Mouse (Mus musculus) stomach, embryonic 16.5 days (tissue): ENCODE results near the gene B4galt2. TPM values are rescaled to one million over a fixed set of nuclear protein-coding genes. Genes with fewer than 3 reads are reported as not detected.
A peak's percentile ranks its signal among the peaks of the same experiment; 100 is the strongest.

Source experiments
- ATAC-seq: fragments of 200-750 bp; cut with Nextera tagmentation; 2 replicates; pipeline ENCODE4 v1.8.0; 2017; ENCODE audit warnings: moderate number of reproducible peaks, moderate TSS enrichment; ENCODE audit not compliant: insufficient read depth, low FRiP score
- H3K27ac ChIP-seq: fragments of 300-500 bp; sonication (generic); 2 replicates; pipeline ENCODE4 v1.5.1; 2014; ENCODE audit warnings: low read length
- H3K27me3 ChIP-seq: fragments of 300-500 bp; sonication (generic); 2 replicates; pipeline ENCODE4 v1.6.1; 2014; ENCODE audit warnings: low read length, control low read depth, mixed read lengths; ENCODE audit not compliant: control insufficient read depth, insufficient read depth
- H3K36me3 ChIP-seq: fragments of 300-500 bp; sonication (generic); 2 replicates; pipeline ENCODE4 v1.6.1; 2014; ENCODE audit warnings: low read length; ENCODE audit not compliant: control insufficient read depth, insufficient read depth
- H3K4me1 ChIP-seq: fragments of 300-500 bp; sonication (generic); 2 replicates; pipeline ENCODE4 v1.6.1; 2014; ENCODE audit warnings: low read length, control low read depth, mixed read lengths; ENCODE audit not compliant: control insufficient read depth, insufficient read depth
- H3K4me2 ChIP-seq: fragments of 300-500 bp; sonication (generic); 2 replicates; pipeline ENCODE4 v1.6.1; 2014; ENCODE audit warnings: low read depth, low read length, mixed read lengths
- H3K4me3 ChIP-seq: fragments of 300-500 bp; sonication (generic); replicated peaks from 2 replicates; pipeline ENCODE4 v1.5.1; 2014; ENCODE audit warnings: mild to moderate bottlenecking, low read length
- H3K9ac ChIP-seq: fragments of 300-500 bp; sonication (generic); 2 replicates; pipeline ENCODE4 v1.6.1; 2014; ENCODE audit warnings: low read length
- H3K9me3 ChIP-seq: fragments of 300-500 bp; sonication (generic); replicated peaks from 2 replicates; pipeline ENCODE4 v1.6.1; 2016; ENCODE audit warnings: low read length, control low read depth; ENCODE audit not compliant: control insufficient read depth
- WGBS: fragments of 180-500 bp; shearing (Covaris S2); extraction: QIAGEN DNeasy Blood & Tissue Kit; methylation state at CpG from one replicate; pipeline ENCODE4 v1.1.7; 2014; 5-methylcytosine and 5-hydroxymethylcytosine counted together
- polyA plus RNA-seq: library from polyadenylated mRNA; unstranded; fragments of >200 nt; fragmentation: Nextera tagmentation; extraction: Ambion mirVana; gene quantifications from 2 replicates; pipeline ENCODE4 v1.2.1, GENCODE M21; 2015

The B4galt2 gene
- polyA plus RNA-seq, 1 experiment from 2014 or later, result 14.6 TPM

GRCm38 (mm10) chr4:117869317-117869716 lies 14.0 kb downstream of the B4galt2 start:
- Histone ChIP-seq H3K27ac (no peak overlapping the region), H3K27me3 (no peaks in the 10 kb centered on the region), H3K4me1 (peaks cover 16% of the 10 kb centered on the region), H3K9me3 (no peaks in the 10 kb centered on the region), H3K9ac (no peak overlapping the region), H3K36me3 (no peaks in the 10 kb centered on the region), H3K4me3 (no peak overlapping the region), H3K4me2 (no peak overlapping the region)
- no peak for ATAC-seq
- 71% methylated on average over 9 of the region's 9 CpGs for WGBS

GRCm38 (mm10) chr4:117867823-117868222 lies 15.5 kb downstream of the B4galt2 start:
- Histone ChIP-seq H3K9me3 (no peaks in the 10 kb centered on the region), H3K4me2 (no peak overlapping the region), H3K9ac (no peak overlapping the region), H3K36me3 (no peaks in the 10 kb centered on the region), H3K4me1 (peaks cover 16% of the 10 kb centered on the region), H3K27me3 (no peaks in the 10 kb centered on the region), H3K4me3 (no peak overlapping the region), H3K27ac (no peak overlapping the region)
- 0 out of 2 replicates have a peak, but pooled peaks have one; percentile 5 for ATAC-seq
- WGBS, result 19% methylated on average over 24 of the region's 24 CpGs

- H3K4me2 ChIP-seq, result no peak overlapping the region
- no peak for ATAC-seq
- no peaks in the 10 kb centered on the region for H3K36me3 ChIP-seq
- WGBS, result 64% methylated on average over 6 of the region's 6 CpGs
- H3K27me3 ChIP-seq, result no peaks in the 10 kb centered on the region
- H3K4me3 ChIP-seq, result no peak overlapping the region
- H3K9ac ChIP-seq, result no peak overlapping the region
- H3K27ac ChIP-seq, result no peak overlapping the region
- H3K9me3 ChIP-seq, result no peaks in the 10 kb centered on the region
- peaks cover 9% of the 10 kb centered on the region; the same call in 1 of the 2 replicates for H3K4me1 ChIP-seq
Measured at GRCm38 (mm10) chr4:117867000-117867399, 16.3 kb downstream of the B4galt2 start.

- H3K4me1 ChIP-seq, result peaks cover 9% of the 10 kb centered on the region; the same call in 1 of the 2 replicates
- peak; percentile 32; the same call in 1 of the 2 replicates for ATAC-seq
- H3K36me3 ChIP-seq, result no peaks in the 10 kb centered on the region
- WGBS, result 43% methylated on average over 9 of the region's 9 CpGs
- no peaks in the 10 kb centered on the region for H3K9me3 ChIP-seq
- no peak overlapping the region for H3K4me2 ChIP-seq
- no peak overlapping the region for H3K9ac ChIP-seq
- no peak overlapping the region for H3K27ac ChIP-seq
- H3K27me3 ChIP-seq, result no peaks in the 10 kb centered on the region
- H3K4me3 ChIP-seq, result no peak overlapping the region
Measured at GRCm38 (mm10) chr4:117866083-117866482, 17.2 kb downstream of the B4galt2 start.

GRCm38 (mm10) chr4:117862823-117863222 lies 20.5 kb downstream of the B4galt2 start:
- Histone ChIP-seq H3K27ac (no peak overlapping the region), H3K9me3 (no peaks in the 10 kb centered on the region), H3K9ac (no peak overlapping the region), H3K4me1 (peaks cover 9% of the 10 kb centered on the region; the same call in 1 of the 2 replicates), H3K4me3 (no peak overlapping the region), H3K27me3 (no peaks in the 10 kb centered on the region), H3K4me2 (no peak overlapping the region), H3K36me3 (no peaks in the 10 kb centered on the region)
- no peak for ATAC-seq
- WGBS, result 49% methylated on average over 4 of the region's 4 CpGs

- no peak for ATAC-seq
- Histone ChIP-seq H3K4me3 (no peak overlapping the region), H3K36me3 (no peaks in the 10 kb centered on the region; the same call in 1 of the 2 replicates), H3K4me1 (no peaks in the 10 kb centered on the region), H3K27ac (no peak overlapping the region), H3K4me2 (no peak overlapping the region), H3K9me3 (no peaks in the 10 kb centered on the region), H3K27me3 (no peaks in the 10 kb centered on the region), H3K9ac (no peak overlapping the region)
- 76% methylated on average over 9 of the region's 9 CpGs for WGBS
Measured at GRCm38 (mm10) chr4:117860570-117860969, 22.7 kb downstream of the B4galt2 start.

GRCm38 (mm10) chr4:117858794-117859193 lies 24.5 kb downstream of the B4galt2 start:
- no peak overlapping the region for H3K9ac ChIP-seq
- no peak overlapping the region for H3K4me2 ChIP-seq
- peak; percentile 6; the same call in 1 of the 2 replicates for ATAC-seq
- H3K36me3 ChIP-seq, result no peaks in the 10 kb centered on the region; the same call in 1 of the 2 replicates
- WGBS, result 79% methylated on average over 3 of the region's 3 CpGs
- no peak overlapping the region for H3K27ac ChIP-seq
- no peaks in the 10 kb centered on the region for H3K4me1 ChIP-seq
- H3K9me3 ChIP-seq, result no peaks in the 10 kb centered on the region
- no peak overlapping the region for H3K4me3 ChIP-seq
- no peaks in the 10 kb centered on the region for H3K27me3 ChIP-seq

- WGBS, result 85% methylated on average over 9 of the region's 9 CpGs
- Histone ChIP-seq H3K9ac (no peak overlapping the region), H3K4me3 (no peak overlapping the region), H3K27me3 (no peaks in the 10 kb centered on the region), H3K27ac (no peak overlapping the region), H3K36me3 (no peaks in the 10 kb centered on the region; the same call in 1 of the 2 replicates), H3K4me1 (no peaks in the 10 kb centered on the region), H3K9me3 (no peaks in the 10 kb centered on the region), H3K4me2 (no peak overlapping the region)
- no peak for ATAC-seq
Measured at GRCm38 (mm10) chr4:117855146-117855545, 28.1 kb downstream of the B4galt2 start.

- no peak for ATAC-seq
Measured at GRCm38 (mm10) chr4:117852152-117852868, 31.0 kb downstream of the B4galt2 start.

More at GRCm38 (mm10) chr4:117852152-117852868, 31.0 kb downstream of the B4galt2 start:
- Histone ChIP-seq H3K4me1 (no peaks in the 10 kb centered on the region), H3K4me3 (no peak overlapping the region), H3K27me3 (no peaks in the 10 kb centered on the region), H3K4me2 (no peak overlapping the region), H3K27ac (no peak overlapping the region), H3K36me3 (no peaks in the 10 kb centered on the region; the same call in 1 of the 2 replicates), H3K9me3 (no peaks in the 10 kb centered on the region), H3K9ac (no peak overlapping the region)
- WGBS, result 76% methylated on average over 10 of the region's 10 CpGs
